Mouse (Mus musculus) CD4-positive helper T cell, adult 2 months (primary cell): Measurements from ENCODE around the gene Ubap1.

Experiments
- DNase-seq: peaks from one replicate; pipeline ENCODE4 v3.0.0-alpha.2; 2012; ENCODE audit warnings: low read depth, missing footprints, low spot score

Ubap1 gene

GRCm38 (mm10) chr4:41416966-41417365 is 68.2 kb downstream of the Ubap1 start:
- DNase-seq, result no peak

GRCm38 (mm10) chr4:41438931-41439330 is 90.1 kb downstream of the Ubap1 start:
- no peak for DNase-seq
